Mouse (Mus musculus): ENCODE data around the gene Tlcd2. TPM values are rescaled to one million over a fixed set of nuclear protein-coding genes. Genes with fewer than 3 reads are reported as not detected.

Tlcd2 gene
- polyA plus RNA-seq, 1 experiment from 2014 or later = 0.85 TPM

GRCm38 (mm10) chr11:75473376-75473775 lies 11.9 kb downstream of the Tlcd2 start:
- DNase-seq (ENCODE audit: low read depth, low spot score) (no peak), ATAC-seq (no peak)
- CTCF ChIA-PET = no interaction called here
- no peak for TF ChIP-seq CTCF (IDR thresholded peaks at IDR 0.05)
- POLR2A ChIA-PET = no interaction called here
- in situ Hi-C loops (cut with MboI; ENCODE audit: low pct_unique_long_range_greater_than_20kb) = no loop called here
- no peaks in the 10 kb centered on the region for H3K27me3 ChIP-seq

DNA sequence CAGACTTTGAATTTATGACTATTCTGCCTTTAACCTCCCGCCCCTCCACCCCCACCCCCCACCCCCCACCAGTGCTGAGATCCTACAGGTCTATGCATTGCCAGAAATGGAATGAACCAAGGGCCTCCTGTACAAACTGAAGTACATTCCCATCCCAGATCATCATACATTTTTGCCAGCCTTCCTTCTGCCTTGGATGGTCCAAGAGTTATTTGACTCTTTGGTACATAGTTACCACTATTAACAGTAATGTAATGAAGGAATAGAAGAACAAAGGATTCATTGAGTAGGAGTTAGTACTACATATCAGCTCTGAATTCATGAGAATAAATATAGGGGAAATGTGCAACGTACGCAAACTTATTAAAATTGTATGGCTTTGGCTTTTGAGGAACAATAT lies 24.7 kb downstream of the Tlcd2 start:
- ATAC-seq = no peak
- peaks cover 6% of the 10 kb centered on the region for H3K27me3 ChIP-seq
- in situ Hi-C loops (cut with MboI; ENCODE audit: low pct_unique_long_range_greater_than_20kb) = no loop called here
- CTCF ChIA-PET = interaction anchor here (1.3 to 3.6 kb wide), 3 partner anchors 19 to 84 kb away, joined by 4 to 12 read pairs (median 6); partner anchors contain the start of gene Rilp
- no peak for DNase-seq (ENCODE audit: low read depth, low spot score)
- POLR2A ChIA-PET = interaction anchor here (0.9 to 2.6 kb wide), 4 partner anchors 12 to 23 kb away, joined by 3 to 7 read pairs (median 4); partner anchors contain the start of gene Rilp
- no peak for TF ChIP-seq CTCF (IDR thresholded peaks at IDR 0.05)

GRCm38 (mm10) chr11:75486601-75487285 lies 25.2 kb downstream of the Tlcd2 start, which contains the start of gene Prpf8:
TSS of gene Prpf8 (plus strand) at chr11:75486816.
- ATAC-seq = peak; percentile 99
- DNase-seq (ENCODE audit: low read depth, low spot score) = peak; percentile 78
- ChIA-PET CTCF (interaction anchor here (1.3 to 3.6 kb wide), 3 partner anchors 20 to 85 kb away, joined by 4 to 12 read pairs (median 6); partner anchors contain the start of gene Rilp), POLR2A (interaction anchor here (0.9 to 2.6 kb wide), 5 partner anchors 10 to 22 kb away, joined by 3 to 7 read pairs (median 3); partner anchors contain the start of gene Rilp)
- in situ Hi-C loops (cut with MboI; ENCODE audit: low pct_unique_long_range_greater_than_20kb) = no loop called here
- peaks cover 6% of the 10 kb centered on the region for H3K27me3 ChIP-seq
- TF ChIP-seq CTCF (IDR thresholded peaks at IDR 0.05) = no peak

DNA sequence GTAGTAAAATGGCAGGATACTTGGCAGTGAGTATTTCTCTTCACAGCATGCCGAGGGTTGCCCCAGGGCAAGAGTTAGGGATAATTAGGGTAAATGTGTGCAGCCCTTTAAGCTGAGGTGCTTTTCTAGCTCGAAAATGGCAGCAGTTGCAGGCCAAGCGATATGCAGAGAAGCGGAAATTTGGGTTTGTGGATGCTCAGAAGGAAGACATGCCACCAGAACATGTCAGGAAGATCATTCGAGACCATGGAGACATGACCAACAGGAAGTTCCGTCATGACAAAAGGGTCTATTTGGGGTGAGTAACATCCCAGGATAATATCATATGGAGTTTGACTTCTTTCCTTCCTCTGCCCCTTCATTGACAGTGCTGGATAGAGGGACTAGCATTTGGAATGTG lies 26.0 kb downstream of the Tlcd2 start:
- CTCF ChIA-PET = interaction anchor here (0.8 to 3.6 kb wide), 4 partner anchors 10 to 86 kb away, joined by 3 to 12 read pairs (median 4); partner anchors contain the start of gene Rilp
- H3K27me3 ChIP-seq = peaks cover 6% of the 10 kb centered on the region
- in situ Hi-C loops (cut with MboI; ENCODE audit: low pct_unique_long_range_greater_than_20kb) = no loop called here
- POLR2A ChIA-PET = interaction anchor here (1.0 to 2.6 kb wide), 5 partner anchors 10 to 25 kb away, joined by 3 to 7 read pairs (median 3); partner anchors contain the start of gene Rilp
- no peak for TF ChIP-seq CTCF (IDR thresholded peaks at IDR 0.05)
- ATAC-seq = no peak
- no peak for DNase-seq (ENCODE audit: low read depth, low spot score)

GRCm38 (mm10) chr11:75494296-75495049 lies 33.0 kb downstream of the Tlcd2 start:
- H3K27me3 ChIP-seq = no peaks in the 10 kb centered on the region
- TF ChIP-seq CTCF (IDR thresholded peaks at IDR 0.05) = no peak
- ATAC-seq (no peak), DNase-seq (ENCODE audit: low read depth, low spot score) (no peak)
- in situ Hi-C loops (cut with MboI; ENCODE audit: low pct_unique_long_range_greater_than_20kb) = no loop called here
- ChIA-PET POLR2A (no interaction called here), CTCF (interaction anchor here (1.4 kb wide), 1 partner anchor 9 kb away, joined by 3 read pairs; no protein-coding TSS in a partner anchor)

GRCm38 (mm10) chr11:75498126-75498525 lies 36.6 kb downstream of the Tlcd2 start:
- CTCF ChIA-PET = interaction anchor here (0.8 to 5.8 kb wide), 3 partner anchors 12 to 91 kb away, joined by 3 to 31 read pairs (median 4); partner anchors contain the start of gene Rilp
- ATAC-seq (no peak), DNase-seq (ENCODE audit: low read depth, low spot score) (no peak)
- in situ Hi-C loops (cut with MboI; ENCODE audit: low pct_unique_long_range_greater_than_20kb) = no loop called here
- no peaks in the 10 kb centered on the region for H3K27me3 ChIP-seq
- POLR2A ChIA-PET = interaction anchor here (0.5 to 1.7 kb wide), 2 partner anchors 11 to 296 kb away, joined by 3 to 5 read pairs; partner anchors contain the start of gene Prpf8
- no peak for TF ChIP-seq CTCF (IDR thresholded peaks at IDR 0.05)

DNA sequence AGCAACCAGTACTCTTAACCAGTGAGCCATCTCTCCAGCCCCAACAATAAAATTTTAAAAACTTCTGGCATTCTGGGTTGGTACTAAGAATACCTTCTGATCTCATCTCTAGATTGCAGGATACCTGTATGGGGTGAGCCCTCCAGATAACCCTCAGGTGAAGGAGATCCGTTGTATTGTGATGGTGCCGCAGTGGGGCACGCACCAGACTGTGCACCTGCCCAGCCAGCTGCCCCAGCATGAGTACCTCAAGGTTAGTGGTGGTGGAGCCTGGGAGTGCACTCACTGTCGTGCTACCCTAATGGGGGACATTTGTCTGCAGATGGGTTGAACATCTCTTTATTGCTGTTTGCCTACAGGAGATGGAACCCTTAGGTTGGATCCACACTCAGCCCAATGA lies 46.6 kb downstream of the Tlcd2 start:
- in situ Hi-C loops (cut with MboI; ENCODE audit: low pct_unique_long_range_greater_than_20kb) = loop anchor here (10.0 kb wide), 1 partner anchor 103 kb away; no protein-coding TSS in a partner anchor
- DNase-seq (ENCODE audit: low read depth, low spot score) = no peak
- no peak for ATAC-seq
- CTCF ChIA-PET = interaction anchor here (3.7 kb wide), 1 partner anchor 10 kb away, joined by 31 read pairs; no protein-coding TSS in a partner anchor
- no peaks in the 10 kb centered on the region for H3K27me3 ChIP-seq
- POLR2A ChIA-PET = interaction anchor here (2.3 kb wide), 1 partner anchor 21 kb away, joined by 7 read pairs; the partner anchor contains the start of gene Prpf8
- no peak for TF ChIP-seq CTCF (IDR thresholded peaks at IDR 0.05)

DNA sequence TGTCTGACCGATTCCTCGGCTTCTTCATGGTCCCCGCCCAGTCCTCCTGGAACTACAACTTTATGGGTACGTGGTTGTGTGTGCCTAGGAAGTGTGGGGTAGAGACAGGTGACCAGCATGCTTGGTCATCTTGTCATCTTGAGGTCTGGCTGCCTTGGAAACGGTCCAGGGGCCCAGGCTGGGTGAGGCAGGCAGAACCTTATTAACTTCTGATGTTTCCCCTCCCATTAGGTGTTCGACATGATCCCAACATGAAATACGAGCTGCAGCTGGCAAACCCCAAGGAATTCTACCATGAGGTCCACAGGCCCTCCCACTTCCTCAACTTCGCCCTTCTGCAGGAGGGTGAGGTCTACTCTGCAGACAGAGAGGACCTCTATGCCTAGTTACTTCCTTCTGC lies 47.4 kb downstream of the Tlcd2 start:
- ATAC-seq (no peak), DNase-seq (ENCODE audit: low read depth, low spot score) (no peak)
- TF ChIP-seq CTCF (IDR thresholded peaks at IDR 0.05) = no peak
- POLR2A ChIA-PET = interaction anchor here (0.8 to 2.3 kb wide), 3 partner anchors 21 to 46 kb away, joined by 3 to 7 read pairs (median 5); partner anchors contain the start of gene Prpf8
- in situ Hi-C loops (cut with MboI; ENCODE audit: low pct_unique_long_range_greater_than_20kb) = loop anchor here (10.0 kb wide), 1 partner anchor 104 kb away; no protein-coding TSS in a partner anchor
- H3K27me3 ChIP-seq = no peaks in the 10 kb centered on the region
- CTCF ChIA-PET = interaction anchor here (1.1 to 4.6 kb wide), 3 partner anchors 11 to 106 kb away, joined by 3 to 42 read pairs (median 31); no protein-coding TSS in a partner anchor

- in situ Hi-C loops (cut with MboI; ENCODE audit: low pct_unique_long_range_greater_than_20kb) = loop anchor here (10.0 kb wide), 1 partner anchor 105 kb away; no protein-coding TSS in a partner anchor
- POLR2A ChIA-PET = interaction anchor here (0.6 to 2.3 kb wide), 7 partner anchors 10 to 49 kb away, joined by 3 to 7 read pairs (median 5); partner anchors contain the start of genes Prpf8 and Tlcd2
- ATAC-seq (peak; percentile 21), DNase-seq (ENCODE audit: low read depth, low spot score) (no peak)
- no peaks in the 10 kb centered on the region for H3K27me3 ChIP-seq
- CTCF ChIA-PET = interaction anchor here (0.8 to 4.6 kb wide), 13 partner anchors 12 to 107 kb away, joined by 3 to 42 read pairs (median 4); partner anchors contain the start of genes Prpf8, Tlcd2 and Wdr81
- TF ChIP-seq CTCF (IDR thresholded peaks at IDR 0.05) = no peak
Observed at GRCm38 (mm10) chr11:75509741-75510626, 48.5 kb downstream of the Tlcd2 start, which contains the start of gene Rilp. TSS of gene Rilp (plus strand) at chr11:75510094.
